Mouse (Mus musculus) kidney, adult 2 months (tissue): ENCODE measurements around the gene Zfp217. TPM values are rescaled to one million over a fixed set of nuclear protein-coding genes. Genes with fewer than 3 reads are reported as not detected.
A peak's percentile ranks its signal among the peaks of the same experiment; 100 is the strongest.

ENCODE experiments used
- DNase-seq: peaks from one replicate; pipeline ENCODE4 v3.0.0; 2021
- H3K27ac ChIP-seq: fragments of 200-500 bp; 2 replicates; pipeline ENCODE4 v1.5.1; 2012; ENCODE audit warnings: low read depth, low read length, control low read depth, inconsistent platforms; ENCODE audit not compliant: insufficient read depth
- H3K27me3 ChIP-seq: fragments of 200-500 bp; replicated peaks from 2 replicates; pipeline ENCODE4 v1.6.1; 2012; ENCODE audit warnings: mild to moderate bottlenecking, moderate library complexity, low read length, inconsistent platforms; ENCODE audit not compliant: control insufficient read depth, insufficient read depth
- H3K36me3 ChIP-seq: fragments of 200-500 bp; 2 replicates; pipeline ENCODE4 v1.6.1; 2012; ENCODE audit warnings: mild to moderate bottlenecking, moderate library complexity, low read length, inconsistent platforms; ENCODE audit not compliant: control insufficient read depth, insufficient read depth
- H3K4me1 ChIP-seq: fragments of 200-500 bp; 2 replicates; pipeline ENCODE4 v1.6.1; 2011; ENCODE audit warnings: low read length; ENCODE audit not compliant: control insufficient read depth, insufficient read depth
- H3K4me3 ChIP-seq: fragments of 200-500 bp; 2 replicates; pipeline ENCODE4 v1.5.1; 2011; ENCODE audit warnings: mild to moderate bottlenecking, low read depth, low read length, control low read depth; ENCODE audit not compliant: insufficient read depth
- CTCF ChIP-seq: fragments of 200-500 bp; conservative IDR thresholded peaks from 2 replicates; pipeline ENCODE4 v1.5.1; 2011; ENCODE audit warnings: low read depth, mild to moderate bottlenecking, control low read depth, low read length, moderate library complexity, mixed read lengths; ENCODE audit not compliant: insufficient read depth, insufficient read length
- POLR2A ChIP-seq: fragments of 200-500 bp; IDR thresholded peaks from one replicate; pipeline ENCODE4 v1.6.1; 2011; ENCODE audit warnings: low read depth, low read length, control low read depth
- WGBS: fragments of 180-500 bp; shearing (Covaris S2); methylation state at CpG from one replicate; pipeline ENCODE4 v1.1.7; 2018; 5-methylcytosine and 5-hydroxymethylcytosine counted together
- polyA plus RNA-seq: library from polyadenylated mRNA; depleted of rRNA; stranded (reverse); fragments of >200 nt; gene quantifications from 2 replicates; pipeline ENCODE4 v1.2.3, GENCODE M21; 2012

The Zfp217 gene
- polyA plus RNA-seq, 1 experiment = 8.2 TPM

DNA sequence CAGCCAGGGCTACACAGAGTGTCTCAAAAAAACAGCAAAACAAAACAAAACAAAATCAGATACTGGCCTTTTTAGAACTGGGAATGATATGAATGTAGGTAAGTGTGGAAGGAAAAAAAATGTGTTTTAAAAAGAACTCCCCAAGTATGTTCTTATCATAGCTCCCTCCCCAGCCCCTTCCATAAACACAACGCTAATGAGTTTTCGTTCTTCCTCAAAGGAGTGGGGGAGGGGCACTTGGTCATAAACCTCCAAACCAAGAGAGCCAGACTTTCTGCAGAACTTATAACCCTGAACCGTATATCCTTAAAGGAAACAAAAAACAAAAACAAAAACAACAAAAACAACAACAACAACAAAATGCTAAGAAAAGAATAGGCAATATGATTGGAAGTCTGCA is 4.0 kb downstream of the Zfp217 start:
- no peaks in the 10 kb centered on the region for H3K36me3 ChIP-seq
- no peak overlapping the region for H3K27ac ChIP-seq
- 41% methylated on average over 3 of the region's 3 CpGs for WGBS
- DNase-seq = no peak
- no peaks in the 10 kb centered on the region; the same call in 1 of the 2 replicates for H3K4me1 ChIP-seq
- H3K4me3 ChIP-seq = no peak overlapping the region
- H3K27me3 ChIP-seq = no peaks in the 10 kb centered on the region
- no peak for TF ChIP-seq CTCF
- no peak for TF ChIP-seq POLR2A

DNA sequence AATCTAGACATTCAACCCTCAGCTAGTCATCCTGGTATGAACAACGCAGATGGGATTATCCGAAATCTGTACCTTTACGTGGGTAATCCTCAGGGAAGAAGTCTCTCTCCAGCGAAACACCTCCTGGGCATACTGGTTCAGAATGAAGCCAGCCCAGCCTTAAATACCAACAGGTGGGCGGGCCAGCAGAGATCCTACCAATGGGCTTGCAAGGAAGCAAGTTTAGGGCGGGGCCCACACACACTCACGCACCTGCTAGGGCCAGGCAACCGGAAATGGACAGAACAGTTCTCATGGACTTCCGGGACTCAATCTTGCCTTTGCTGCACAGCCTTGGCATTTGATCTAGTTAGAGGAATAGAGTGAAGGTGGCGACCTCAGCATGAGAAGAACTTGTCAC is 5.4 kb downstream of the Zfp217 start:
- WGBS = 93% methylated on average over 10 of the region's 10 CpGs
- no peak overlapping the region for H3K27ac ChIP-seq

DNA sequence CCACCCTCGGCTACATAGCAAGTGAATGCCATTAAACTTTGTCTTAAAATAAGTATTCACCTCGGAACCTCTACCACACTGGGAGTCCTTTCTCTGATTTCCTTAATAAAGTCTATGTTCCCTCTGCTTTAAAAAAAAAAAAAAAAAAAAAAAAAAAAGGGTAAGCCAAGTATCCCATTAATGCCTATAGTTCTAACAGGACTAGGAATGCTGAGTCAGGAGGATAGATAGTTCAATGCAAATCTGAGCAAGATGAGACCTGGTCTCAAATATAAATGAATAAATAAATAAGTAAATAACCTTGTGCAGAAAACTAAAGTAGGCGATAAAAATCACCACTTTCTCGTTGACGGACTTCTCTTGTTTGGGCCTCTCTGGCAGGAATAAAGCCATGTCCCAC is 6.4 kb downstream of the Zfp217 start:
- Histone ChIP-seq H3K36me3 (no peaks in the 10 kb centered on the region), H3K27me3 (no peaks in the 10 kb centered on the region), H3K4me1 (no peaks in the 10 kb centered on the region), H3K27ac (no peak overlapping the region), H3K4me3 (no peak overlapping the region)
- TF ChIP-seq POLR2A (no peak), CTCF (no peak)
- 94% methylated on average over 5 of the region's 5 CpGs for WGBS
- DNase-seq = no peak

More for the DNA sequence above, 5.4 kb downstream of the Zfp217 start:
- TF ChIP-seq CTCF = no peak
- no peak for TF ChIP-seq POLR2A
- Histone ChIP-seq H3K4me1 (no peaks in the 10 kb centered on the region; the same call in 1 of the 2 replicates), H3K36me3 (no peaks in the 10 kb centered on the region), H3K27me3 (no peaks in the 10 kb centered on the region), H3K4me3 (no peak overlapping the region)
- DNase-seq = peak; percentile 27

DNA sequence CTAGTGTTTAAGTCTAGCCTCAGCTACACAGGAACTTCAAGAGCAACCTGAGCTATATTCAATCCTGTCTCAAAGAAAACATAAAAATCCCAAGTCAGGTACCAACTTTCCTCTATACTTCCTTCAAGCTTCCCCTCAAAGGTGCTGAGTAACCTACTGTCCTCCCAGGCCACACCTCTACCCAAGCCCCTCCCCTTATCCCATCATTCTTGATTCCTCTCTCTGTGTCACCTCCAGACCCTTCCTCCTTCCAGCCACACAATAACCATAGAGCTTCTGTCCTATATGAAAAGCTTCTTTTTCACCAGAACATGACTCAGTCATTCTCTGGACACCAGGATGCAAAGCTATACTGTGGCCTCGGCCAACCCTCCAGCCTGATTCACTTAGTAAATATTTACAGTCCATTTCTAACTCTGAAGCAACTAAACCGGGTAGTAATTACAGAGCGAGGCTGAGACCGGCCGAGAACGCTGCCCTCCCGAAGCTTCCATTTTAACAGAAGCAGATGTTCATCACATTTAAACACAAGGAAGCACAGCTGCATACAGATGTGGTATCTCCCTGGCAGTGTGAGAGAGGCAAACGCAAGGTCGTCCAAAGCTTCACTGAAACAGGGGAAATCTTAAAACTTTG is 8.4 kb downstream of the Zfp217 start:
- H3K27ac ChIP-seq = no peak overlapping the region

DNA sequence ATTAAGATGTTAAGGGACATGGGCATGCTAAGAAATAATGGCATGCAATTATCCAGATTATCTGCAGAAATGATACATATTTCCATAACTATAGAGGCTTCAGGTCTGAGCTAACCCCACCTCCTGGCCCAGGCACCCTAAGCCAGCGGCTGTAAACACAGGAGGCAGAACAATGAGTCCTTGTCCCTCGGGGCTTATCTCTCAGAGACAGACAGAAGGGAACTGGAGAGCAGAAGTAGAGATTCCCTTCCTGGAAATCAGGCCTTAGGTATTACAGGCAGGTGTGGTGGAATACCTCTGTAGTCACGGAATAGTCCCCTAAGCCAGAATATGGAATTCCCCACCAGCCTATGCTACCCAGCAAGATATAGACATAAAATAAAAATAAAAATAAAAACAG is 11.0 kb downstream of the Zfp217 start:
- no peak overlapping the region for H3K4me3 ChIP-seq
- H3K36me3 ChIP-seq = no peaks in the 10 kb centered on the region
- no peaks in the 10 kb centered on the region for H3K4me1 ChIP-seq
- H3K27ac ChIP-seq = no peak overlapping the region
- 78% methylated on average over 3 of the region's 3 CpGs for WGBS
- DNase-seq = no peak
- H3K27me3 ChIP-seq = no peaks in the 10 kb centered on the region
- TF ChIP-seq CTCF (no peak), POLR2A (no peak)

More for the DNA sequence above, 8.4 kb downstream of the Zfp217 start:
- 74% methylated on average over 9 of the region's 9 CpGs for WGBS
- no peak for DNase-seq
- Histone ChIP-seq H3K27me3 (no peaks in the 10 kb centered on the region), H3K36me3 (no peaks in the 10 kb centered on the region), H3K4me3 (no peak overlapping the region), H3K4me1 (no peaks in the 10 kb centered on the region)
- TF ChIP-seq POLR2A (no peak), CTCF (no peak)

DNA sequence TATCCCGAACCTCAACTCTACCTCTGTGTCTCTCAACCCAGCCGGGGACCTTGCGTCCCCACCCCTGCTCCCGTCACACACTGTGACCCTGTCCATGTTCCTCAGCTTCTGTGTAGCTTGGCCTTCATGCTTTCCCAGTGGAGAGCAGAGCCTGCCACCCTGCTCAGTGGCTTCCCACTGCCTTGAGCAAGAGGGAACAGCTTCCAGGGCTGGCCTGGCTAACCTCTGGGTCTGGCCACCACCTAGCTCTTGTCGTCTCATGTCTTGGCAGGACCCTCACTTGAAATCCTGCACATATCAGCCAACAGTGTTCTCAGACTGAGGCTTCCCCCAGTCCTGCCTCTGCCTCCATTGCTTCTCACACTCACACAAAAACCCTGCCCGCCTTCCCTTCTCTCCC is 12.1 kb downstream of the Zfp217 start:
- no peak overlapping the region for H3K4me3 ChIP-seq
- no peaks in the 10 kb centered on the region for H3K4me1 ChIP-seq
- DNase-seq = no peak
- H3K27ac ChIP-seq = no peak overlapping the region
- TF ChIP-seq POLR2A = no peak
- no peak for TF ChIP-seq CTCF
- H3K27me3 ChIP-seq = no peaks in the 10 kb centered on the region
- WGBS = 94% methylated on average over 6 of the region's 6 CpGs
- H3K36me3 ChIP-seq = no peaks in the 10 kb centered on the region

DNA sequence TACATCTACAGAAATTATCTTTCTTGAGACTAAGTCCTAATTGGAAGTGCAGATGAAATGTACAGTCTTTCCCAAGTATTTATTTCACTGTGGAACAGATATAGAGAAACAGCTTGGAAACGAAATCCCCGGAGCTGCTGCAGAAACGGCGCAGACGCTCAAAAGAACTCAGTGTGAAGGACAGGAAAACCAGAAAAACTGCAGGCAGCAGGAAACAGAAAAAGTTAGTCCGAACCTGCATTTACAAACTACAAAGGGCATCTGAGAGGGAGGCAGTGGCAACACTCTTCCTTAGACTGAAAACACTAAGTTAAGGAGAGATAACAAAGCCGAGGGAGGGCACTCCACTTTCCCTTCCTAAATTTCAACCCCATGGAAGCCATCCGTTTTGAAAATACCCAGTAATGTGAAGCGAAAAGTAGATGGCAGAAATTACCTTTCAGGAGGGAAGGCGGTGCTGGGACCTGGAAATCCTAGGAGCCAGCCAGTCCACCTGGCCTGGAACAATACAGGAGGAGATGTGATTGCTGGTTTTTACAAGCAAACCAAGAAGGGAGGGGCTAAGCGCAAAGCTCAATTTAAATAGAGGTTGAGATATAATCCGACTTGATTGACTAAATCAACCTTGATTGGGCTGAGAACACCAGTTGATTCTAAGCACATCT is 13.7 kb downstream of the Zfp217 start:
- 31% methylated on average over 12 of the region's 12 CpGs for WGBS

More for the DNA sequence above, 13.7 kb downstream of the Zfp217 start:
- DNase-seq = no peak
- TF ChIP-seq CTCF (no peak), POLR2A (no peak)
- Histone ChIP-seq H3K4me1 (peaks cover 2% of the 10 kb centered on the region; the same call in 1 of the 2 replicates), H3K27me3 (no peaks in the 10 kb centered on the region), H3K27ac (no peak overlapping the region), H3K36me3 (no peaks in the 10 kb centered on the region), H3K4me3 (no peak overlapping the region)
